Mouse (Mus musculus) cerebellum, postnatal 14 days (tissue): Measurements from ENCODE around the gene AI182371.

Source experiments
- DNase-seq, 2 experiments: peaks; one replicate each; pipeline ENCODE4 v3.0.0; 2021; ENCODE audit warnings: mixed read lengths in 2 of 2

The AI182371 gene

GRCm38 (mm10) chr2:35067117-35067516 lies 34.2 kb downstream of the AI182371 start:
- no peak for DNase-seq

GRCm38 (mm10) chr2:35066525-35067082 lies 34.7 kb downstream of the AI182371 start:
- no peak for DNase-seq

GRCm38 (mm10) chr2:35063333-35064030 lies 37.9 kb downstream of the AI182371 start:
- DNase-seq = no peak

GRCm38 (mm10) chr2:35061338-35061737 lies 40.0 kb downstream of the AI182371 start, which contains the start of gene Hc:
TSS of gene Hc (minus strand) at chr2:35061438.
- DNase-seq = no peak

- no peak for DNase-seq
Observed at GRCm38 (mm10) chr2:35060897-35061296, 40.4 kb downstream of the AI182371 start.

- DNase-seq = no peak
Observed at GRCm38 (mm10) chr2:35060256-35060655, 41.1 kb downstream of the AI182371 start.

GRCm38 (mm10) chr2:35058325-35058724 lies 43.0 kb downstream of the AI182371 start:
- DNase-seq = no peak

GRCm38 (mm10) chr2:35057243-35057642 lies 44.1 kb downstream of the AI182371 start:
- DNase-seq = no peak

GRCm38 (mm10) chr2:35048851-35049250 lies 52.5 kb downstream of the AI182371 start:
- peak; percentile 12 to 30 for DNase-seq

GRCm38 (mm10) chr2:35044956-35045355 lies 56.4 kb downstream of the AI182371 start:
- DNase-seq = peak in 1 of 2 experiments; percentile 9

GRCm38 (mm10) chr2:35038580-35039375 lies 62.6 kb downstream of the AI182371 start:
- no peak for DNase-seq
